Mouse (Mus musculus) thymus, adult 2 months (tissue): ENCODE measurements around the gene Parp3. TPM values are rescaled to one million over a fixed set of nuclear protein-coding genes. Genes with fewer than 3 reads are reported as not detected.

ENCODE experiments used
- DNase-seq: peaks from one replicate; pipeline ENCODE4 v3.0.0; 2021
- H3K27ac ChIP-seq: fragments of 200-500 bp; 2 replicates; pipeline ENCODE4 v1.5.1; 2012; ENCODE audit warnings: low read length, control low read depth; ENCODE audit not compliant: control insufficient read depth, insufficient read depth
- H3K27me3 ChIP-seq: fragments of 200-500 bp; 2 replicates; pipeline ENCODE4 v1.6.1; 2012; ENCODE audit warnings: mild to moderate bottlenecking, low read length, moderate library complexity, mixed read lengths; ENCODE audit not compliant: control insufficient read depth, insufficient read depth
- H3K36me3 ChIP-seq: fragments of 200-500 bp; 2 replicates; pipeline ENCODE4 v1.6.1; 2012; ENCODE audit warnings: mild to moderate bottlenecking, low read length, moderate library complexity; ENCODE audit not compliant: control insufficient read depth, insufficient read depth
- H3K4me1 ChIP-seq: fragments of 200-500 bp; replicated peaks from 2 replicates; pipeline ENCODE4 v1.6.1; 2012; ENCODE audit warnings: low read length; ENCODE audit not compliant: control insufficient read depth, insufficient read depth
- H3K4me3 ChIP-seq: fragments of 200-500 bp; 2 replicates; pipeline ENCODE4 v1.5.1; 2012; ENCODE audit warnings: mild to moderate bottlenecking, low read length, control low read depth, moderate library complexity; ENCODE audit not compliant: control insufficient read depth, insufficient read depth
- CTCF ChIP-seq: fragments of 200-500 bp; IDR thresholded peaks from 2 replicates; pipeline ENCODE4 v1.5.1; 2012; ENCODE audit warnings: mild to moderate bottlenecking, control low read depth, low read length, moderate library complexity, borderline replicate concordance; ENCODE audit not compliant: control insufficient read depth, poor library complexity, insufficient read depth; ENCODE audit errors: extremely low read depth
- POLR2A ChIP-seq: fragments of 200-500 bp; IDR thresholded peaks from 2 replicates; pipeline ENCODE4 v1.6.1; 2012; ENCODE audit warnings: mild to moderate bottlenecking, low read length, control low read depth, moderate library complexity; ENCODE audit not compliant: control insufficient read depth, poor library complexity, insufficient read depth; ENCODE audit errors: extremely low read depth
- WGBS: fragments of 180-500 bp; shearing (Covaris S2); methylation state at CpG from one replicate; pipeline ENCODE4 v1.1.7; 2018; 5-methylcytosine and 5-hydroxymethylcytosine counted together
- polyA plus RNA-seq: library from polyadenylated mRNA; depleted of rRNA; stranded (reverse); fragments of >200 nt; gene quantifications from 2 replicates; pipeline ENCODE4 v1.2.3, GENCODE M21; 2012

The Parp3 gene
- polyA plus RNA-seq, 1 experiment: 69.5 TPM

GRCm38 (mm10) chr9:106483136-106483535, 6.4 kb upstream of the Parp3 start:
- no peak overlapping the region for H3K4me3 ChIP-seq
- TF ChIP-seq POLR2A: no peak
- TF ChIP-seq CTCF: no peak
- no peaks in the 10 kb centered on the region for H3K27me3 ChIP-seq
- peaks cover 2% of the 10 kb centered on the region for H3K4me1 ChIP-seq
- no peak for DNase-seq
- WGBS: 95% methylated on average over 10 of the region's 10 CpGs
- H3K27ac ChIP-seq: no peak overlapping the region
- no peaks in the 10 kb centered on the region for H3K36me3 ChIP-seq

GRCm38 (mm10) chr9:106482578-106483115, 5.9 kb upstream of the Parp3 start:
- no peaks in the 10 kb centered on the region for H3K27me3 ChIP-seq
- TF ChIP-seq CTCF: no peak
- TF ChIP-seq POLR2A: no peak
- no peaks in the 10 kb centered on the region for H3K36me3 ChIP-seq
- DNase-seq: no peak
- no peak overlapping the region for H3K27ac ChIP-seq
- peaks cover 7% of the 10 kb centered on the region for H3K4me1 ChIP-seq
- WGBS: 93% methylated on average over 17 of the region's 17 CpGs
- H3K4me3 ChIP-seq: no peak overlapping the region

GRCm38 (mm10) chr9:106481676-106482075, 4.9 kb upstream of the Parp3 start:
- Histone ChIP-seq H3K36me3 (no peaks in the 10 kb centered on the region), H3K27ac (no peak overlapping the region), H3K27me3 (no peaks in the 10 kb centered on the region), H3K4me1 (peaks cover 11% of the 10 kb centered on the region), H3K4me3 (no peak overlapping the region)
- 92% methylated on average over 13 of the region's 13 CpGs for WGBS
- TF ChIP-seq POLR2A: no peak
- TF ChIP-seq CTCF: no peak
- DNase-seq: no peak

- TF ChIP-seq CTCF (no peak), POLR2A (no peak)
- WGBS: 46% methylated on average over 15 of the region's 15 CpGs
Observed at GRCm38 (mm10) chr9:106481075-106481474, 4.3 kb upstream of the Parp3 start.

GRCm38 (mm10) chr9:106480541-106480940, 3.8 kb upstream of the Parp3 start:
- Histone ChIP-seq H3K27ac (no peak overlapping the region), H3K36me3 (no peaks in the 10 kb centered on the region), H3K4me1 (peaks cover 21% of the 10 kb centered on the region), H3K4me3 (no peak overlapping the region), H3K27me3 (no peaks in the 10 kb centered on the region)
- 97% methylated on average over 7 of the region's 7 CpGs for WGBS
- no peak for TF ChIP-seq POLR2A
- no peak for TF ChIP-seq CTCF
- no peak for DNase-seq

More at GRCm38 (mm10) chr9:106481075-106481474, 4.3 kb upstream of the Parp3 start:
- peaks cover 17% of the 10 kb centered on the region for H3K4me1 ChIP-seq
- no peak overlapping the region for H3K4me3 ChIP-seq
- no peak for DNase-seq
- H3K27ac ChIP-seq: no peak overlapping the region
- no peaks in the 10 kb centered on the region for H3K36me3 ChIP-seq
- H3K27me3 ChIP-seq: no peaks in the 10 kb centered on the region

GRCm38 (mm10) chr9:106478101-106478500, 1.4 kb upstream of the Parp3 start:
- Histone ChIP-seq H3K27ac (no peak overlapping the region), H3K4me1 (peaks cover 31% of the 10 kb centered on the region), H3K36me3 (no peaks in the 10 kb centered on the region), H3K4me3 (peak overlapping the region; percentile 53; the same call in 1 of the 2 replicates), H3K27me3 (no peaks in the 10 kb centered on the region)
- no peak for DNase-seq
- 80% methylated on average over 9 of the region's 9 CpGs for WGBS
- TF ChIP-seq POLR2A (no peak), CTCF (no peak)

GRCm38 (mm10) chr9:106477649-106478048, 900 bp upstream of the Parp3 start:
- Histone ChIP-seq H3K36me3 (no peaks in the 10 kb centered on the region), H3K27ac (no peak overlapping the region), H3K27me3 (no peaks in the 10 kb centered on the region), H3K4me1 (peaks cover 31% of the 10 kb centered on the region), H3K4me3 (peak overlapping the region; percentile 53)
- TF ChIP-seq POLR2A: no peak
- no peak for TF ChIP-seq CTCF
- DNase-seq: no peak
- 2% methylated on average over 16 of the region's 16 CpGs for WGBS
